Mouse (Mus musculus) erythroid progenitor cell, adult 5-6 weeks (primary cell): ENCODE data around the gene Cbr2. TPM values are rescaled to one million over a fixed set of nuclear protein-coding genes. Genes with fewer than 3 reads are reported as not detected.
"Not testable (repeated sequence)": the region's sequence is repeated elsewhere in the genome, so short reads cannot be mapped to it uniquely, and the experiment has no call there.

Source experiments
- ATAC-seq: replicated peaks from 2 replicates; pipeline ENCODE4 v1.8.0; 2016; ENCODE audit warnings: moderate number of reproducible peaks, mild to moderate bottlenecking, moderate TSS enrichment, inconsistent platforms; ENCODE audit not compliant: poor library complexity, low FRiP score, severe bottlenecking
- total RNA-seq, 2 experiments: library from RNA; stranded (forward) in 1 of 2; stranded (reverse) in 1 of 2; fragments of 150-400 nt in 1 of 2; fragments of 186-747, 209-891 nt in 1 of 2; gene quantifications; 2 replicates each; pipeline versions ENCODE4 v1.2.3 to v1.2.4; 2015 to 2017; ENCODE audit warnings: low replicate concordance in 2 of 2

The Cbr2 gene
- total RNA-seq (2015; ENCODE audit: low replicate concordance): 21.8 and 23.4 TPM in 2 replicates
- not detected in 2 replicates for total RNA-seq (2017; ENCODE audit: low replicate concordance)

- ATAC-seq: no peak
Measured at GRCm38 (mm10) chr11:120731858-120732680, at the start of gene Cbr2. Gene Cbr2 (minus strand): TSS chr11:120732114.

GRCm38 (mm10) chr11:120781361-120781760, 49.4 kb upstream of the Cbr2 start:
- ATAC-seq: not testable (repeated sequence)

DNA sequence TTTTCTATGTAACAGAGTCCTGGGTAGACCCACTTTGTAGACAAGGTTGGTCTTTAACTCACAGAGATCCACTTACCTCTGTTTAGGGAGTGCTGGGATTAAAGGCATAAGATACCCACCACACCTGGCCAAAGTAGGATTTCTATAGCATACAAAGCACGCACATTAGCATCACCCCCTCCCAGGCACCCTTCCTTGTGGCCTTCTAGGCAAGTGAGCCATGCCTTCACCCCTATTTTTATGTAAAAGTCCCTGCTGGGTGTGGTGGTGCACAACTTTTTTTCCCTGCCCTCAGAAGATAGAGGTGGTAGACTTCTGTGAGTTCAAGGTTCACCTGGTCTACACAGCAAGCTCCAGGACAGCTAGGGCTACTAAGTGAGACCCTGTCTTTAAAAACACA, 48.0 kb upstream of the Cbr2 start:
- ATAC-seq: no peak

GRCm38 (mm10) chr11:120777123-120777522, 45.2 kb upstream of the Cbr2 start:
- ATAC-seq: no peak

DNA sequence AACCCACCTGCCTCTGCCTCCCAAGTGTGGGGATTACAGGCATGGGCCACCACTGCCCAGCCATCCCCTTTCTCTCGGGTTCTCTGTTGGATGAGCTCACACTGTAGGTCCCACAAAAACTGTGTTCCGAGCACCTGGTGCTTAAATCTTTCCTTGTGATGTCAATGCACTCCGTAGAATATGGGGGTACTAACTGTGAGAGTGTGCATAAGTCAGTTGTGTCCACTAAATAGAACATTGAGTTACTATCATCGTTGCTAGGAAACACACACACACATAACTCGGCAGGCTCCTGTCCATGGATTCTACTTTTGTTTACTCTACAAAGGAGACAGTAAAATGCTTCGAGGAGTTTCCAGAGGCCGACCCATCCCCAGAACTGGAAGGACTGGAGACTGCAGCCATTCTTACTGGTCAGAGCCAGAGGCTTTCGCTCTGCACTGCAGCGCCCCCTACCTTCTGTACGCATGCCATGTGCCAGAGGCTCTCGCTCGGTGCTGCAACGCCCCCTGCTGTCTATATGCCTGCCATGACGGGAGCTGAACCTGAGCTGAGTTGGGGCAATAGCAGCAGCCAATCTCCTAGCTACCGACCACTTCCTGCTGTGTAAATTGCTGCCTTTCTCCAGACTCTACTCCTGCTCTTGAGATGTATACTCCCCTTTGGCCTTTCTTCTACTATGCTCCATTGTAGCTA, 44.0 kb upstream of the Cbr2 start:
- ATAC-seq: peak; percentile 89

- ATAC-seq: no peak
Measured at GRCm38 (mm10) chr11:120773463-120774190, 41.7 kb upstream of the Cbr2 start.

DNA sequence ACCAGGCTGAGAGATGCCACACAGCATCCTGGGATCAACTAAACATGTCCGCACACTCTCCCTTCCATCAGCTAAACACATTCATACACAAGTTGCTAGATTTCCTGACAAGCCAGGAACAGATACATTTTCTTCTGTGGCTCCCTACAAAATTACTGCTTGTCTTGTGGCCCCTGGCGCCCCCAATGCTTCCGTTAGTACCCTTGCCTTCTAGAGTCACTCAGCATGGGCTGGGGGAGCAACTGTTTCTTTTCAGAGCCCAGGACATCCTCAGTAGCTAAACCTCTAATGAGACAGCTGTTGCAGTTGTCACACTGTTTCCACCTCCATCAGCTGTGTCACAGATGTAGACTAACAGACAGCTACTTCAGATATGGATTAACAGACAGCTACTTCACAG, 40.8 kb upstream of the Cbr2 start:
- ATAC-seq: no peak

- ATAC-seq: no peak
Measured at GRCm38 (mm10) chr11:120768206-120768605, 36.3 kb upstream of the Cbr2 start.

DNA sequence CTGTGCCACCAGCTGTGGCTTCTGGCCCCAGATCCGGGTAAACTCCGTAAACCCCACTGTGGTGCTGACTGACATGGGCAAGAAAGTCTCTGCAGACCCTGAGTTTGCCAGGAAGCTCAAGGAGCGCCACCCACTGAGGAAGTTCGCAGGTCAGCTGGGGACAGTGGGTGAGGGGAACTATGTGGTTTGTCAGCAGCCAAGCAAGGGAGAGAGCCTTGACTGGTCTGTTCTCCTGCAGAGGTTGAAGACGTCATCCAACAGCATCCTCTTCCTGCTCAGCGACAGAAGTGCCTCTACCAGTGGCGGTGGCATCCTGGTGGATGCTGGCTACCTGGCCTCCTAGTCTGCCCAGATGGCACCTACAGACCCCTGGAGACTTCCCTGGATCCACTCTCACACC, 35.1 kb upstream of the Cbr2 start:
- ATAC-seq: 0 out of 2 replicates have a peak, but pooled peaks have one; percentile 22

GRCm38 (mm10) chr11:120763121-120763999, 31.4 kb upstream of the Cbr2 start:
- not testable (repeated sequence) for ATAC-seq

- not testable (repeated sequence) for ATAC-seq
Measured at GRCm38 (mm10) chr11:120762672-120763041, 30.7 kb upstream of the Cbr2 start, which contains the start of gene Hmga1b. Gene Hmga1b (plus strand): TSS chr11:120762794.

GRCm38 (mm10) chr11:120761811-120762671, 30.1 kb upstream of the Cbr2 start:
- no peak for ATAC-seq

GRCm38 (mm10) chr11:120760236-120760635, 28.3 kb upstream of the Cbr2 start:
- no peak for ATAC-seq

DNA sequence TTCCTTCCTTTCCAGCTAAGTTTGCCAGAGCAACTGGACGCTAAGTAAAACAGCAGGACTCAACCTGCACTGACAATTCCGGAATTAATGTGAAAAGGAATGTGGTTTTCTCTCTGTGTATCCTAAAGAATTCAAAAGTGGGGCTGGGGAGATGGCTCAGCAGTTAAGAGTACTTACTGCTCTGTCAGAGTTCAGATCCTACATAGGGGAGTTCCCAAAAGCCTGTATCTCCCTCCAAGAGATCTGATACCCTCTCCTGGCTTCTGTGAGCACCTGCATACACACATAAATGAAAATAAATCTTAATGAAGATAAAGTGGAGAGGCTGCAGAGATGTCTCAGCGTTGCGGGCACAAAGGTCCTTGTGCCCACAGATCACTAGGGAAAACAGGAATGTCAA, 19.7 kb upstream of the Cbr2 start:
- ATAC-seq: no peak

DNA sequence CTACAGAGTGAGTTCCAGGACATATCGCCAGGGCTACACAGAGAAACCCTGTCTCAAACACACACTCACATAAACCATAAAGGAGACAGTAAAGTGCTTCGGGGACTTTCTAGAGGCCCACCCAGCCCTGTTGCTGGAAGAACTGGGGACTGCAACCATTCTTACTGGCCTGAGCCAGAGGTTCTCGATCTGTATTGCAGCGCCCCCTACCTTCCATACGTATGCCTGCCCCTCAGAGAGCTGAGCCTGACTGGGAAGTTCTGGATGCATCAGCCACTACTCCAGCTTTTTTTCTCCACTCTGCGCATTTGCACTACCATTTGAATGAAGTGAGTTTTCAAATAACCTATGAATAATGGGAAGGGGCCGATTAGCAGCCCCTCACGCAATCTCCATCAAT, 17.5 kb upstream of the Cbr2 start:
- peak; percentile 70; the same call in 1 of the 2 replicates for ATAC-seq

DNA sequence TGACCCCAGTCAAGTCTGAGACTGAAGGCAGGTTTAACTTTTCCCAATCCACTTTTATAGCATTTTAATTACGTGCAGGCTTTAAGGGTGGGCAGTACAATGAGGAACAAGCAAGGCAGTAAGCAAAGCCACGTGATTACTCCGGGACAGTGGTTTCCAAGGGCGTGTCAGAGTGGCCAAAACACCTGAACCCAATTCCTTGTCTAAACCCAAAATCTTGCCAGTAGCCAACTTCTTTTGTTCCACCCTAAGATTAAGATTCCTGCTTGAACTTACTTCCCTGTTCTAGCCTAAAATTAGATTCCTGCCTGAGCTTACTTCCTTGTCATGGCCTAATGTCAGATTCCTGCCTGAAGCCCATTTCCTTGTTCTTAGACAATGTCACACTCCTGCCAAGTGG, 16.1 kb upstream of the Cbr2 start:
- ATAC-seq: no peak

- no peak for ATAC-seq
Measured at GRCm38 (mm10) chr11:120744121-120744701, 12.3 kb upstream of the Cbr2 start.

- ATAC-seq: no peak
Measured at GRCm38 (mm10) chr11:120740981-120741380, 9.1 kb upstream of the Cbr2 start.
